Mouse (Mus musculus) midbrain, embryonic 12.5 days (tissue): ENCODE data around the gene C1ql4. TPM values are rescaled to one million over a fixed set of nuclear protein-coding genes. Genes with fewer than 3 reads are reported as not detected.

Experiments used
- ATAC-seq: fragments of 200-750 bp; cut with Nextera tagmentation; 2 replicates; pipeline ENCODE4 v1.8.0; 2017; ENCODE audit warnings: low read depth, moderate TSS enrichment, moderate library complexity; ENCODE audit not compliant: low FRiP score
- H3K27ac ChIP-seq: fragments of 300-500 bp; sonication (generic); replicated peaks from 2 replicates; pipeline ENCODE4 v1.5.1; 2016; ENCODE audit warnings: mild to moderate bottlenecking
- H3K27me3 ChIP-seq: fragments of 300-500 bp; sonication (generic); 2 replicates; pipeline ENCODE4 v1.6.1; 2016; ENCODE audit warnings: mild to moderate bottlenecking
- H3K36me3 ChIP-seq: fragments of 300-500 bp; sonication (generic); 2 replicates; pipeline ENCODE4 v1.6.1; 2016
- H3K4me1 ChIP-seq: fragments of 300-500 bp; sonication (generic); 2 replicates; pipeline ENCODE4 v1.6.1; 2016
- H3K4me2 ChIP-seq: fragments of 300-500 bp; sonication (generic); replicated peaks from 2 replicates; pipeline ENCODE4 v1.6.1; 2016; ENCODE audit warnings: mild to moderate bottlenecking, moderate library complexity
- H3K4me3 ChIP-seq: fragments of 300-500 bp; sonication (generic); 2 replicates; pipeline ENCODE4 v1.5.1; 2016; ENCODE audit warnings: mild to moderate bottlenecking
- H3K9ac ChIP-seq: fragments of 300-500 bp; sonication (generic); replicated peaks from 2 replicates; pipeline ENCODE4 v1.6.1; 2016; ENCODE audit warnings: mild to moderate bottlenecking, moderate library complexity
- H3K9me3 ChIP-seq: fragments of 300-500 bp; sonication (generic); 2 replicates; pipeline ENCODE4 v1.6.1; 2016; ENCODE audit warnings: mild to moderate bottlenecking
- WGBS: fragments of 180-500 bp; shearing (Covaris S2); methylation state at CpG from one replicate; pipeline ENCODE4 v1.1.7; 2016; 5-methylcytosine and 5-hydroxymethylcytosine counted together
- microRNA-seq: library from miRNA; unstranded; fragments of <30 nt; microRNA quantifications from one replicate; pipeline ENCODE4, GENCODE M21; 2017
- polyA plus RNA-seq: library from polyadenylated mRNA; unstranded; fragments of >200 nt; fragmentation: Nextera tagmentation; extraction: Ambion mirVana; gene quantifications from 2 replicates; pipeline ENCODE4 v1.2.1, GENCODE M21; 2016

Gene C1ql4
- polyA plus RNA-seq, 1 experiment from 2014 or later, result 19.9 TPM

DNA sequence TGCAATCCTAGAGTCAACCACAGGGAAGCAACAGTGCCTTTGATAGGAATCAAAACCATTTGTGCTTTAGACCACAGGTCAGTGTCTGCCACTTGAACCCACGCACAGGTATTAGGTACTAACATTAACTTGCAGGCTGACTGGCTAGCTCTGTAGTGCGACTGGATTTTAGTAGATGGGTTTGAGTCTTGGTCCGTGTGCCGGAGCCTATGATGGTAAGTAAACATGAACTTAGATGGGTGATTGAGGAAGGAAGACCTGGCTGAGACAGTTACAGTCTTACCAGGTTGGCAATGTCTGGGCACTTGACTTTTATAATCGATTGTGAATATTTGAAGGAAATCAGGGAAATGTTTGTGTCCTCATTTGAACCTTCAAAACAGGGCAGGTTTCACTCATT lies 48.8 kb downstream of the C1ql4 start:
- Histone ChIP-seq H3K9ac (no peak overlapping the region), H3K27me3 (no peaks in the 10 kb centered on the region), H3K4me2 (no peak overlapping the region), H3K4me3 (no peak overlapping the region), H3K9me3 (no peaks in the 10 kb centered on the region), H3K27ac (no peak overlapping the region), H3K4me1 (no peaks in the 10 kb centered on the region), H3K36me3 (peaks cover 15% of the 10 kb centered on the region; the same call in 1 of the 2 replicates)
- no peak for ATAC-seq
- 88% methylated on average over 5 of the region's 5 CpGs for WGBS

DNA sequence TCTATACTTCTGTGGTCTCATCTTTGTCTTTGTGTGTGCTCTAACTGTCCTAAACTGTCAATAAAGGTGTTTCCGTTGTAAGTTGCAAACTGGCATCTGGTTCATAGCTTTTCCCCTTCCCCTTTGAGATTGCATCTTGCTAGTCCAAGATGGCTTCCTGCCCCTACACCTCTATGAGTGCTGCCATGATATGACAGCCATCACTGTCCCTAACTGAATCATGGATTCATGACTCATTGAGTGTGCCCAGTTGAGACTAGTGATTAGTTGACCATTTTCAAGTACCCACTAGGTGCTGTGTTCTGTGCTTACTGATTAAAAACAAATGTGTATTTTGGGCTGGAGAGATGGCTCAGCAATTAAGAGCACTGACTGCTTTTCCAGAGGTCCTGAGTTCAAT lies 49.6 kb downstream of the C1ql4 start:
- no peak overlapping the region for H3K4me3 ChIP-seq
- H3K4me1 ChIP-seq, result 0 out of 2 replicates have a peak, but pooled peaks cover 1% of the 10 kb centered on the region
- WGBS, result 97% methylated on average over 1 of the region's 1 CpGs
- H3K4me2 ChIP-seq, result no peak overlapping the region
- H3K27me3 ChIP-seq, result no peaks in the 10 kb centered on the region
- no peak for ATAC-seq
- no peak overlapping the region for H3K27ac ChIP-seq
- peaks cover 15% of the 10 kb centered on the region; the same call in 1 of the 2 replicates for H3K36me3 ChIP-seq
- no peak overlapping the region for H3K9ac ChIP-seq
- H3K9me3 ChIP-seq, result no peaks in the 10 kb centered on the region

DNA sequence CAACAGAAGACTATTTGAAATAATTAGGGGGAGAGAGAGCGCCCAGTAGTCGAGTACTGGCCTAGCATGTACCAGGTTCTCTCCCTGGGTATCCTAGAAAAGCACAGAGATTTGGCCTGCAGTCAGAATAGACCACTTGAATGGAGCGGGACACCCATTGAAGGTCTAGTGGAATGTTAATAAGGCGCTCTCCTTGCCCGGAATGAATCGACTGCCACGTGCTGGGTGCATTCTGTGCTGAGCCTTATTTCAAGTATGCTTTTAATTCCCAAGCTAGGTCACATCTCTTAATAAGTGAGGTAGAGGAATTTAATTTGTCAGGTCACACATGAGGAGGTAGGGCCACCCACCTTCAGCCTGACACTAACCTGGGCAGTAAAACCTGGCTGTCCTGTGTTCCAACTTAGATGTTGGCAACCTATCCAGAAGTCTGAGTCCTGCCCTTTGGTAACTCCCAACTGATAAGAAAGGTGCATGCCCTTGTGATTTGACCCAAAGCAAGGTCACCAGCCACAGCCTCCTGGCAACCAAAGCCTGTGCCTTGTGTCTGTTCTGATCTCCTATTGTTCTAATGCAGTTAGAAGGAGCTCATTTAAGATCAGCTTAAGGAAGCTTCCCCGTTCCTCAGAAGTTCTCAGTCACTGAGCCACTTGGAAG lies 51.2 kb downstream of the C1ql4 start:
- Histone ChIP-seq H3K9me3 (no peaks in the 10 kb centered on the region), H3K4me2 (no peak overlapping the region), H3K9ac (no peak overlapping the region), H3K27me3 (0 out of 2 replicates have a peak, but pooled peaks cover 1% of the 10 kb centered on the region), H3K27ac (no peak overlapping the region), H3K36me3 (peaks cover 15% of the 10 kb centered on the region; the same call in 1 of the 2 replicates), H3K4me3 (no peak overlapping the region), H3K4me1 (peaks cover 16% of the 10 kb centered on the region)
- 89% methylated on average over 8 of the region's 8 CpGs for WGBS
- no peak for ATAC-seq

DNA sequence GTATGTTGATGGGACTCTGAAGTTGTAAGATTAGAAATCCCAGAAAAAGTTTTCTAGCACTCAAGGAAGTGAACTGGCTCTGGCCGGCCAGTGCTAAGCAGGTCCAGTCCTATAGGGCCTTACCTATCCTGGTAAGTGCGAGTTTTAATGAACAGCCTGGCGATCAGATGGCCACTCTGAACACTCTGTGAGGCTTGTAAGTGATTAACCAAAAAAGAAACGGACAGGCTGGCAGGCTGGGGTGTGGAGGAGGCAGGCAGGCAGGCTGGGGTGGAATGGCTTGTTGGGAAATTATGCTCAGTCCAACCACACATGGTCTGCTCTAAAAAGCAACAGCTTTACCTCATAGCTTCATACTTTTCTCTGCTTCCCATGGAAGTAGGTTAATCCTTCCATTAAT lies 52.2 kb downstream of the C1ql4 start:
- Histone ChIP-seq H3K36me3 (peaks cover 15% of the 10 kb centered on the region; the same call in 1 of the 2 replicates), H3K4me3 (no peak overlapping the region), H3K27me3 (0 out of 2 replicates have a peak, but pooled peaks cover 11% of the 10 kb centered on the region), H3K4me2 (no peak overlapping the region), H3K9ac (no peak overlapping the region), H3K9me3 (no peaks in the 10 kb centered on the region), H3K27ac (no peak overlapping the region), H3K4me1 (peaks cover 21% of the 10 kb centered on the region)
- no peak for ATAC-seq
- WGBS, result 90% methylated on average over 4 of the region's 4 CpGs

Small RNA genes lying within 50 kb of the gene (microRNA-seq; reads per million reads assigned to microRNA genes)
- gene Mir6960, result 0.93 reads per million

Other genes starting within 250 kb of the C1ql4 start
- 13.4 and 13.8 TPM in 2 replicates for gene Kmt2d, start 216.6 kb downstream of the C1ql4 start, polyA plus RNA-seq
- gene Rhebl1, start 193.3 kb downstream of the C1ql4 start, polyA plus RNA-seq, result 20.1 and 22.9 TPM in 2 replicates
- gene Dhh, start 189.3 kb downstream of the C1ql4 start, polyA plus RNA-seq, result 0.56 and 0.66 TPM in 2 replicates
- 37.1 and 40.7 TPM in 2 replicates for gene Lmbr1l, start 169.6 kb downstream of the C1ql4 start, polyA plus RNA-seq
- 1,566 and 1,635 TPM in 2 replicates for gene Tuba1b, start 153.3 kb downstream of the C1ql4 start, polyA plus RNA-seq
- gene Gm49450, start 134.3 kb downstream of the C1ql4 start, polyA plus RNA-seq, result not detected in 2 replicates
- gene Tuba1a, start 134.1 kb downstream of the C1ql4 start, polyA plus RNA-seq, result 9,394 and 9,642 TPM in 2 replicates
- gene Tuba1c, start 57.9 kb downstream of the C1ql4 start, polyA plus RNA-seq, result 73.7 and 79.3 TPM in 2 replicates
- gene Prph, start 32.6 kb downstream of the C1ql4 start, polyA plus RNA-seq, result 5.4 and 8.1 TPM in 2 replicates
- 33.2 and 38.3 TPM in 2 replicates for gene Troap, start 13.2 kb downstream of the C1ql4 start, polyA plus RNA-seq
- 1.9 and 2.2 TPM in 2 replicates for gene Dnajc22, start 5.4 kb upstream of the C1ql4 start, polyA plus RNA-seq
- gene Spats2, start 38.1 kb upstream of the C1ql4 start, polyA plus RNA-seq, result 65.3 and 73.7 TPM in 2 replicates
- gene Kcnh3, start 137.0 kb upstream of the C1ql4 start, polyA plus RNA-seq, result 0.16 and 0.23 TPM in 2 replicates
- gene Mcrs1, start 164.1 kb upstream of the C1ql4 start, polyA plus RNA-seq, result 196 and 202 TPM in 2 replicates
- 75.9 and 78.1 TPM in 2 replicates for gene Prpf40b, start 207.3 kb upstream of the C1ql4 start, polyA plus RNA-seq
- 0.22 and 0.26 TPM in 2 replicates for gene Fam186b, start 208.1 kb upstream of the C1ql4 start, polyA plus RNA-seq